Mouse (Mus musculus): ENCODE measurements at regions not wholly inside any gene's neighbourhood (a gene's known extent, or its start where the extent isn't known, plus 50 kb on each side); places are given as distances from the start of the nearest gene placed in this dataset.

DNA sequence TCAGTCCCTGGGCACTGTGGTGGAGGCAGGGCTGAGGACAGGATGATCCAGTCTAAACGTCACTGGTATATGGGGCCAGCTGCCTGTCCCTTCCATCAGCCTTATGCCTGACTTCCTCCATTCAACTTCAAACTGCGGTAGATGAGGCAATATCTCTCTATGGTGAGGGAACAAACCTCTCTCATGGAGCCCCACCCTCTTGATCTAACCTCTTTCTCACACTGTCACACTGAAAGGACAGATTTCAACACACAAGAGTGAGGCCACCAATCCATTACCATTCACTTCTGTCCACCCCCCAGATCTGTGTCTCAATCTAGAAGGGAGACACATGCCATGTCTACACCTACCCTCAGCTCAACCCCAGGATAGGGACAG, 92.5 kb upstream of the Smad3 start:
- no peak for DNase-seq (ENCODE audit: low spot score)

DNA sequence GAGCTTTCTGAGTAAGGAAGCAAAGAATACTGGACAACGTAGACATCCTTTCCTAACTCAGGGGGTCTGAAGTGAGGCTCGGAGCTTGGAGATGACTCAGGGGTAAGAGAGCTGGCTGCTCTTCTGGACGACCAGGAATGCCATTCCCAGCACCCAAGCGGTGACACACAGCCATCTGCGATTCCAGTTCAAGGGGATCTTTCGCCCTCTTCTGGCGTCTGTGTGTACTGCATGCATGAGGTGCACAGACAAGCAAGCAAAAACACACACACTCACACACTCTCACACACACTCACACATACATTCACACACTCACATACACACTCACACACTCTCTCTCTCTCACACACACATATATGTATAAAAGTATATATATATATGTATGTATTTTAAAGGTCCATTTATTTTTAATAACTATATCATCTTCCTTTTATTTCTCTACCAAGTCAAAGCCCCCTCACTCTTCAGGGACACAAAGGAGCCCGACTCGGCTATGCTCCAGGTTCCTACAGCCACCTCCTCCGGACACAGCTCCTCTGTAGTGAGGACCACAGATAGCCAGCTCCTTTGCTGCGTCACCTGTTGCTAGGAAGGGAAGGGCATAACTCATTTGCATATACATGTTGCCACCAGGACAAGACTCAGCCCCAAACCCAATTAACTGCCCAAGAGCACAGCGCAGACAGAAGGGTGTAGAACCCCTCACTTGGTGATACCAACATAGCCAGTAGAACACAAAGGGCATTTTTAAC, 91.9 kb upstream of the Smad3 start:
- DNase-seq (ENCODE audit: low spot score), result peak; percentile 21

- DNase-seq (ENCODE audit: low spot score), result peak; percentile 75
These were observed 86.2 kb upstream of the Smad3 start for GRCm38 (mm10) chr9:63843883-63844485.

DNA sequence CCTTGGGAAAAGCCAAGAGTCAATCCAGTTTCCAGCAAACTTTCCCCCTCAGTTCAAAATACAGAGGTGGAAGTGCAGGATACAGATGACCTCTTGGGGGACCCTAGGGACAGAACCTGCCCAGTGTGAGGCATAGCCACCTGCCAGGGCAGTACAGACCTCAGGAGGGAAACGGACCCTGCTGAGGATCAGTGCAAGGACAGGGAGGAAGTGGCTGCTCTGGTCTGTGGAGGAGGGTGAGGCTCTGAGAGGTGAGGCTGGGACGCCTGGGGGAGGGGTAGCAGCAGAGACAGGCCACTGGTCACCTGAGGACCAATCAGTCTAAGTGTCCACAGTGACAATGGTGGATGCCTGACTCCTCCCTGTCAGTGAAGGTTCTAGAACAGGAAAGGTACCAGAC, 85.6 kb upstream of the Smad3 start:
- DNase-seq (ENCODE audit: low spot score), result no peak

DNA sequence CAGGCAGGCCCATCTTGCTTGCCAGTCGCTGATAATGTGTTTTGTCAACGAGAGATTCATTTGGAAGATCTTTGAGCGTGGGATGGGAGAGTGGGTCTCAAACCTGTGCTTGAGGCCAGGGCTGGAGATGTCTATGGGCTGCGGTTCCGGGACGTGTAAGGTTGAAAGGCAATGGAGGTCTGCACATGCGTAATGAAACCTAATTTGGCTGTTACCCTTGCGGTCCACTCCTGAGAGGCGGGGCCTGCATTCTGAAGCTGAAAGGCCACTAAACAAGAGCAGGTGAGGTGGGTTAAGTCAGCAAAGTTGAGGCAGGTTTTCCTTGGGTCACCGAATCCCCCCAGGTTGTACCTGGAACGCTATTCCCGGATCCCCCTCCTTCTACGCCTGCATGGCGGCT, 83.3 kb upstream of the Smad3 start:
- no peak for DNase-seq (ENCODE audit: low spot score)

DNA sequence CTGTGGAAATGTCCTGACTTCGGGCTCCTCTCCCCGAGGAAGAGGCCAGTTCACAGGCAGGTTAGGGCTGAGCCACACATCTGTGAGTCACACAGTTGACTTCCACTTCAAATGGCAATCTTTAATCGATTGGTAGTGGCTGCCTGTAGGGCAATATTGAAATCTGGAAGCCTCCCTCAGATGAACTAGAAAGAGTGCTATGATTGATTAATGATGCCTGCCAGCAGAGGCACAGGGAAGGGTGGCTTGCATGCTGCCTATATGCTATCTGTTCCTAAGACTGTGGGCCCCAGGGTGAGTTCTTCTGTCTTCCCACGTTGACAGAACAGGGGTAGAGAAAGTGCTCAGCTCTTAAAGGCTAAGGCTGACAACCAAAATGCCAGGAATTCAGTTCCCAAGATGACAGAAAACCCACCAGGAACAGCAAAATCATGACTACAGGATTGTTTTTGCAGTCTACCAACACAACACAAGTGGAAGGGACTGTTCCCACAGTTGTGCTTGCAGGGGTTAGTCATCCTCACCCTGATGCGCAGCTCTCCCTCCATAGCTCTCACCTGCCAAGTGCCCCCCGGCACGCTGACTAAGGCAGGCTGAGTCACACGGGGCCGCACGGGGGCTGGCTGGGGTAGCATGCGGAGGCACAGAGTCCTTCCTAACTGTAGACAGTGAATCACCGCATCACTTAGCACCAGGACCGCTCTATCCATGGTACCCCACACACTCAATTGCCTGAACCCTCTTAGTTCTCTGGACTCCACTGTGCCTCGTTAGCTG, 81.4 kb upstream of the Smad3 start:
- no peak for DNase-seq (ENCODE audit: low spot score)

- no peak for DNase-seq (ENCODE audit: low spot score)
These were observed 79.8 kb upstream of the Smad3 start for GRCm38 (mm10) chr9:63837552-63837951.

DNA sequence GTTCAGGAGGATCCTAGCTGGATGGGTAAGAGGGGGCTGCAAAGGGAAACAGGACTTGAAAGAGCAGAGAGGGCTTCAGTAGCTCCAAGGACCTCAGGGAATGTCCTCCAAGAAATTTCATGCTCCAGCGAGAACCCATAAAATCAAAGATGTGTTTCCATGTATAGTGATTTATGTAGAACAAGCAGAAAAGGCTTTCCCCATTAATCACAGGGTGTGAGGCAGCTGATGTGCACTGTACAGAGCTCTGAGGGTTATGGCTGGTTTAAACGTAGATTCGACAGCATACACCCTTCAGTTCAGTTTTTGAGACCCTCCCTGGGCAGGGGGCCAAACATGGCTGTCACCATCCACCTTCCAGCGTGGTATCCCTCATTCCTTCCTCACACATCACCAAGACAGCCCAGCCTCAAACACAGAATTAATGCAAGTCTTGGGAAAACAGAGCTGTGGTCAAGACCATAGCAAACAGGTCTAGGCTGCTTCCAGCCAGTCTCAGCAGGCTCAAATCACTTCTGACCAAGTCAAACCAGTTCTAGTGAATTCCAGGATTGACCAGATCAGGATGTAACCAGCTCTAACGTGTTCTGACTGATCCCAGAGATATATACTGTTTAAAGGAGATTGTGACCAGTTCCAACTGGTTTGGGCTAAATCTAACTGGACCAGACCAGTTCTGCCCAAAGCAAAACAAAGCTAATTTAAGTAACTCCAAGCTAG, 78.9 kb upstream of the Smad3 start:
- no peak for DNase-seq (ENCODE audit: low spot score)

DNA sequence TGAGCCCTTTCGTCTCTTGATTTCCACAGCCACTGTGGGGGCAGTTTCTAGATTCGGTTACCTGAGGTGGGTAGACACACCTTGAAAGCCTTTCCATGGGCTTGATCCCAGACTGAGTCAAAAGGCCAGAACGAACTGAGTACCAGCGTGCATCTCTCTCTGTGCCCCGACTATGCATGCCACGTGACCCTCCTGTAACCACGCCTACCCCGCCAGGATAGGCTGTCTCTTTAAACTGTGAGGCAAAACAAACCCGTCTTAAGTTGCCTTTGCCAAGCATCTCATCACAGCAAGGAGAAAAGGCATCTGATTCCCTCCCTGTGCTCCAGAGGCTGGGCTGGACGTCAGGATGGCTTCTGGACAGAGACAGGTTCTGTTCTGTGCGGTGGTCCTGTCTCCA, 78.2 kb upstream of the Smad3 start:
- DNase-seq (ENCODE audit: low spot score), result no peak

DNA sequence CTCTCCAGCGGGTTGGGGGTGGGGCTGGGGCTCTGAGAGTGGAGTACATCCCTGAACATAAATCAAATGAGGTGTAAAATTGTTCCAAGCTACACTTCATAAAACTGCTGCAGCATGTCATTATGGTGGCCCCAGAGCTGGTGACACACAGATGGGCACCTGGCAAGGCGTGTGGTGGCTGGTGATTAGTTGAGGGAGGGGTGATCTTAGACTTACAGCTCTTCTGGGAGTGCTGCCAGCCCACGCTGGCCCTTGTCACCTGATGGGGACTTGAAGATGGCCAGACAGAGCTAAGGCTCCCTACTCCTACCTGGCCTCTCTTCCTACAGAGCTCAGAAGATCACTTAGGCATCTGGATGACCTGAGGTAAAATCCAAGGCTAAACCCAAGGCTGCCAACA, 76.6 kb upstream of the Smad3 start:
- no peak for DNase-seq (ENCODE audit: low spot score)

DNA sequence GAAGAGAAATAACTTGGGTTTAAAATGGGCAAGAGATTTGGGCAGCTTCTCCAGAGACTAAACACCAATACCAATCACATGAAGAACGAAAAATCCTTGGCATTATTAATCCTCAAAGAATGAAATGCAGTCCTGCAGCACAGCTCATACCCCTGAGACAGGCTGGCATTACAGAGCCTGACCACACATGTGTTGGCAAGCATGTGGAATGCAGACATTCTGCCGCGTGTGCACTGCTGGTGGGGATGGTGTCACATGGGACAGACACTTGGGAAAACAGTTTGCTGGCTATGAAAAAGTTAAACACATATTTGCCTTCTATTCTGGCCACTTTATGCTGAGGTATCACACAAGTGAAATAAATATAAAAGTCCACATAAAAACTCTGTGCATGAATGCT, 60.4 kb upstream of the Smad3 start:
- no peak for DNase-seq (ENCODE audit: low spot score)

DNA sequence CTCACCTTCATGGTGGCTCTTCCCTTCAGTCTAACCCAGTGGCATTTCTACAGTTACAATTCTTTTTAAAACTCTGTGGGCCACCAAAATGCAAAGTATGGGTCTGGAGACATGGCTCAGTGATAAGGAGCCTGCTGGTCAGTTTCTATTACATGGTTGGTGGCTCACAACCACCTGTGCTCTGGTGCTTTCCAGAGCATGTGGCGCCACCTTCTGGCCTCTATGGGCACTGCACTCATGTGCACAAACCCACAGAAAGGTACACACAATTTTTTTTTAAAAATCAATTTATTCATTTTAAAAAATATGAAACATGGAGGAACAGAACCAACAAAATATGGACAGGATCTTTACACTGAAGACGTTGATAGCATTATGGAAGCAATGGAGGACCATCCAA, 58.7 kb upstream of the Smad3 start:
- peak; percentile 37 for DNase-seq (ENCODE audit: low spot score)

DNA sequence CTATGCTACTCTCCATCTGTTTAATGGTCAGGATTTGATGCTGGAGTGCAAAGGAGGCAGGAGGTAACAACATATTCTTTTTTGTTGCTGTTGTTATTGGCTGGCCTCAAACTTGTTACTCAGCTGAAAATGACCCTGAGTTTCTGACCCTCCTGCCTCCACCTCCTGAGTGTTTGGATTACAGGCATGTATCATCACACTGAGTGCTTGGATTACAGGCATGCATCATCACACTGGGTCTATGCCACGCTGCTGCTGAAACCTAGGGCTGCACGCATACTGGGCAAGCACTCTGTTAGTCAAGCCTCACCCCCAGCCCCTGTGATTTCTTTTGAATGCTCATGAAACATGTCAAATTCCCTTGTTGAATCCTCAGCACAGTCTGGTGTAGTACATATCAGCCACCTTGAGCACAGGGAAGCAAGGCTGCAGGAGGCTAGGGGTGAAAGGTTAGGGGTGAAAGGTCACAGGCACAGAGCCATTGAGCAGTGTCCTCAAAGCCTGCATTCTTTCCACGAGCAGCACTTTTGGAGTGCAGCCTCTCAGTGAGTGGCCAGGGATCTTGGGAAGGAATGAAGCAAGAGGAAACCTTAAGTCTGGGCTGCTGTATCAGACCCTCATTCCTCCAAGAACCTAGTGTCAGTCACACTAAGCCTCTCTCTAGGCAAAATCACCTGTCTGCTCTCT, 52.2 kb upstream of the Smad3 start:
- DNase-seq (ENCODE audit: low spot score), result no peak
